Mouse (Mus musculus) megakaryocyte, embryonic 14.5 days (primary cell): ENCODE measurements around the gene Adssl1.

ENCODE experiments used
- FLI1 ChIP-seq: IDR thresholded peaks from 2 replicates; pipeline ENCODE4 v1.6.1; 2012; ENCODE audit warnings: low read length, inconsistent platforms, mixed read lengths
- GATA1 ChIP-seq: IDR thresholded peaks from 3 replicates; pipeline ENCODE4 v1.6.1; 2012; ENCODE audit warnings: mixed read lengths, low read length, inconsistent platforms, borderline replicate concordance

GRCm38 (mm10) chr12:112623742-112624141 is 3.9 kb downstream of the Adssl1 start:
- no peak for TF ChIP-seq GATA1
- TF ChIP-seq FLI1: no peak
